Mouse (Mus musculus): ENCODE measurements around the gene Pde4a. TPM values are rescaled to one million over a fixed set of nuclear protein-coding genes. Genes with fewer than 3 reads are reported as not detected.
A peak's percentile ranks its signal among the peaks of the same experiment; 100 is the strongest.

The Pde4a gene
- polyA plus RNA-seq, 1 experiment from 2014 or later = 2.5 TPM

- ATAC-seq (ENCODE audit: low FRiP score, low TSS enrichment) (no peak), DNase-seq (ENCODE audit: low spot score) (no peak)
- Histone ChIP-seq H3K9me3 (ENCODE audit: control insufficient read depth, low read length) (no peaks in the 10 kb centered on the region), H3K4me3 (ENCODE audit: low read depth, low read length) (no peak overlapping the region), H3K27ac (replicated peaks) (no peak overlapping the region), H3K4me2 (replicated peaks; ENCODE audit: low read depth) (no peak overlapping the region), H3K27me3 (ENCODE audit: control insufficient read depth, insufficient read depth, low read length) (no peaks in the 10 kb centered on the region), H3K9ac (ENCODE audit: low read length) (no peak overlapping the region), H3K4me1 (replicated peaks; ENCODE audit: control insufficient read depth, insufficient read depth) (peaks cover 9% of the 10 kb centered on the region), H3K36me3 (ENCODE audit: control insufficient read depth, insufficient read depth, low read length) (peaks cover 12% of the 10 kb centered on the region)
- TF ChIP-seq CTCF (IDR thresholded peaks at IDR 0.05; ENCODE audit: low read depth) (no peak), EP300 (optimal IDR thresholded peaks at IDR 0.05) (no peak)
- WGBS = 75% methylated on average over 4 of the region's 4 CpGs
These were observed 69.8 kb downstream of the Pde4a start for GRCm38 (mm10) chr9:21235341-21235740.

- H3K27ac ChIP-seq (replicated peaks) = peak overlapping the region; percentile 97
- no peak for DNase-seq (ENCODE audit: low spot score)
- peak overlapping the region; percentile 96; the same call in 1 of the 2 replicates for H3K9ac ChIP-seq (ENCODE audit: low read length)
- H3K4me1 ChIP-seq (replicated peaks; ENCODE audit: control insufficient read depth, insufficient read depth) = peaks cover 9% of the 10 kb centered on the region
- peaks cover 12% of the 10 kb centered on the region for H3K36me3 ChIP-seq (ENCODE audit: control insufficient read depth, insufficient read depth, low read length)
- no peaks in the 10 kb centered on the region for H3K9me3 ChIP-seq (ENCODE audit: control insufficient read depth, low read length)
- peak overlapping the region; percentile 62 for H3K4me2 ChIP-seq (replicated peaks; ENCODE audit: low read depth)
- TF ChIP-seq CTCF (IDR thresholded peaks at IDR 0.05; ENCODE audit: low read depth) = no peak
- no peak for TF ChIP-seq EP300 (optimal IDR thresholded peaks at IDR 0.05)
- 82% methylated on average over 25 of the region's 25 CpGs for WGBS
- H3K27me3 ChIP-seq (ENCODE audit: control insufficient read depth, insufficient read depth, low read length) = no peaks in the 10 kb centered on the region
- no peak overlapping the region; the same call in 1 of the 2 replicates for H3K4me3 ChIP-seq (ENCODE audit: low read depth, low read length)
- no peak for ATAC-seq (ENCODE audit: low FRiP score, low TSS enrichment)
These were observed 71.5 kb downstream of the Pde4a start for GRCm38 (mm10) chr9:21236991-21237367.

- peak overlapping the region; percentile 96 for H3K9ac ChIP-seq (ENCODE audit: low read length)
- peaks cover 9% of the 10 kb centered on the region for H3K4me1 ChIP-seq (replicated peaks; ENCODE audit: control insufficient read depth, insufficient read depth)
- H3K36me3 ChIP-seq (ENCODE audit: control insufficient read depth, insufficient read depth, low read length) = peaks cover 12% of the 10 kb centered on the region
- no peaks in the 10 kb centered on the region for H3K27me3 ChIP-seq (ENCODE audit: control insufficient read depth, insufficient read depth, low read length)
- peak overlapping the region; percentile 62 for H3K4me2 ChIP-seq (replicated peaks; ENCODE audit: low read depth)
- DNase-seq (ENCODE audit: low spot score) = no peak
- TF ChIP-seq EP300 (optimal IDR thresholded peaks at IDR 0.05) (no peak), CTCF (IDR thresholded peaks at IDR 0.05; ENCODE audit: low read depth) (peak; percentile 58)
- no peaks in the 10 kb centered on the region for H3K9me3 ChIP-seq (ENCODE audit: control insufficient read depth, low read length)
- 0 out of 2 replicates have a peak, but pooled peaks have one; percentile 11 for ATAC-seq (ENCODE audit: low FRiP score, low TSS enrichment)
- H3K4me3 ChIP-seq (ENCODE audit: low read depth, low read length) = peak overlapping the region; percentile 87
- peak overlapping the region; percentile 97 for H3K27ac ChIP-seq (replicated peaks)
- 14% methylated on average over 19 of the region's 19 CpGs for WGBS
These were observed 72.0 kb downstream of the Pde4a start for GRCm38 (mm10) chr9:21237368-21238003.

GRCm38 (mm10) chr9:21238004-21238732 is 72.7 kb downstream of the Pde4a start:
- H3K36me3 ChIP-seq (ENCODE audit: control insufficient read depth, insufficient read depth, low read length) = peaks cover 10% of the 10 kb centered on the region
- TF ChIP-seq EP300 (optimal IDR thresholded peaks at IDR 0.05) (no peak), CTCF (IDR thresholded peaks at IDR 0.05; ENCODE audit: low read depth) (no peak)
- ATAC-seq (ENCODE audit: low FRiP score, low TSS enrichment) = no peak
- 1% methylated on average over 19 of the region's 31 CpGs for WGBS
- H3K27ac ChIP-seq (replicated peaks) = peak overlapping the region; percentile 97
- H3K27me3 ChIP-seq (ENCODE audit: control insufficient read depth, insufficient read depth, low read length) = no peaks in the 10 kb centered on the region
- peak overlapping the region; percentile 62 for H3K4me2 ChIP-seq (replicated peaks; ENCODE audit: low read depth)
- DNase-seq (ENCODE audit: low spot score) = no peak
- H3K4me3 ChIP-seq (ENCODE audit: low read depth, low read length) = peak overlapping the region; percentile 87
- peak overlapping the region; percentile 96 for H3K9ac ChIP-seq (ENCODE audit: low read length)
- peaks cover 9% of the 10 kb centered on the region for H3K4me1 ChIP-seq (replicated peaks; ENCODE audit: control insufficient read depth, insufficient read depth)
- no peaks in the 10 kb centered on the region for H3K9me3 ChIP-seq (ENCODE audit: control insufficient read depth, low read length)

- ATAC-seq (ENCODE audit: low FRiP score, low TSS enrichment) (peak; percentile 89), DNase-seq (ENCODE audit: low spot score) (peak; percentile 85)
- H3K4me3 ChIP-seq (ENCODE audit: low read depth, low read length) = peak within 1 kb of the TSS; percentile 87
- peak within 1 kb of the TSS; percentile 96 for H3K9ac ChIP-seq (ENCODE audit: low read length)
- peaks cover 9% of the 10 kb centered on the region for H3K4me1 ChIP-seq (replicated peaks; ENCODE audit: control insufficient read depth, insufficient read depth)
- H3K9me3 ChIP-seq (ENCODE audit: control insufficient read depth, low read length) = no peaks in the 10 kb centered on the region
- peak within 1 kb of the TSS; percentile 62 for H3K4me2 ChIP-seq (replicated peaks; ENCODE audit: low read depth)
- WGBS = under 1% methylated on average over 60 of the region's 90 CpGs
- TF ChIP-seq CTCF (IDR thresholded peaks at IDR 0.05; ENCODE audit: low read depth) = peak; percentile 12; the same call in 1 of the 2 replicates
- no peak for TF ChIP-seq EP300 (optimal IDR thresholded peaks at IDR 0.05)
- peak within 1 kb of the TSS; percentile 97 for H3K27ac ChIP-seq (replicated peaks)
- H3K27me3 ChIP-seq (ENCODE audit: control insufficient read depth, insufficient read depth, low read length) = 0 out of 2 replicates have a peak, but pooled peaks cover 1% of the 10 kb centered on the region
- peaks cover 3% of the 10 kb centered on the region for H3K36me3 ChIP-seq (ENCODE audit: control insufficient read depth, insufficient read depth, low read length)
These were observed 73.4 kb downstream of the Pde4a start, which contains the start of gene Keap1 for GRCm38 (mm10) chr9:21238733-21239464. Gene Keap1, minus strand, starts transcription at chr9:21239361.
